Mouse (Mus musculus) testis, adult 2 months (tissue): Measurements from ENCODE around the gene Srl.

ENCODE experiments used
- CTCF ChIP-seq: fragments of 200-500 bp; IDR thresholded peaks from 2 replicates; pipeline ENCODE4 v1.5.1; 2012; ENCODE audit warnings: low read depth, mild to moderate bottlenecking, inconsistent platforms, low read length, moderate library complexity; ENCODE audit not compliant: control insufficient read depth, insufficient read depth, insufficient replicate concordance
- POLR2A ChIP-seq: fragments of 200-500 bp; IDR thresholded peaks from 2 replicates; pipeline ENCODE4 v1.6.1; 2012; ENCODE audit warnings: low read depth, mild to moderate bottlenecking, inconsistent platforms, low read length, moderate library complexity; ENCODE audit not compliant: control insufficient read depth

GRCm38 (mm10) chr16:4514383-4514782, 27.2 kb downstream of the Srl start:
- TF ChIP-seq POLR2A, result no peak
- TF ChIP-seq CTCF, result no peak
